Mouse (Mus musculus) limb, embryonic 15.5 days (tissue): ENCODE data around the gene Spata17. TPM values are rescaled to one million over a fixed set of nuclear protein-coding genes. Genes with fewer than 3 reads are reported as not detected.

Experiments
- ATAC-seq: fragments of 200-750 bp; cut with Nextera tagmentation; 2 replicates; pipeline ENCODE4 v1.8.0; 2017; ENCODE audit warnings: low read depth, moderate TSS enrichment; ENCODE audit not compliant: insufficient number of reproducible peaks, low FRiP score, low TSS enrichment
- H3K27ac ChIP-seq: fragments of 300-500 bp; sonication (generic); 2 replicates; pipeline ENCODE4 v1.5.1; 2015; ENCODE audit warnings: moderate library complexity, mild to moderate bottlenecking, inconsistent platforms
- H3K27me3 ChIP-seq: fragments of 300-500 bp; sonication (generic); 2 replicates; pipeline ENCODE4 v1.6.1; 2015; ENCODE audit warnings: inconsistent platforms
- H3K36me3 ChIP-seq: fragments of 300-500 bp; sonication (generic); 2 replicates; pipeline ENCODE4 v1.6.1; 2015; ENCODE audit warnings: inconsistent platforms
- H3K4me1 ChIP-seq: fragments of 300-500 bp; sonication (generic); 2 replicates; pipeline ENCODE4 v1.6.1; 2015; ENCODE audit warnings: inconsistent platforms
- H3K4me2 ChIP-seq: fragments of 300-500 bp; sonication (generic); 2 replicates; pipeline ENCODE4 v1.6.1; 2015; ENCODE audit warnings: mild to moderate bottlenecking, inconsistent platforms
- H3K4me3 ChIP-seq: fragments of 300-500 bp; sonication (generic); 2 replicates; pipeline ENCODE4 v1.5.1; 2015; ENCODE audit warnings: mild to moderate bottlenecking, inconsistent platforms
- H3K9ac ChIP-seq: fragments of 300-500 bp; sonication (generic); 2 replicates; pipeline ENCODE4 v1.6.1; 2015; ENCODE audit warnings: inconsistent platforms
- H3K9me3 ChIP-seq: fragments of 300-500 bp; sonication (generic); 2 replicates; pipeline ENCODE4 v1.6.1; 2016; ENCODE audit warnings: inconsistent platforms
- WGBS: fragments of 180-500 bp; shearing (Covaris S2); methylation state at CpG from one replicate; pipeline ENCODE4 v1.1.7; 2015; 5-methylcytosine and 5-hydroxymethylcytosine counted together
- polyA plus RNA-seq: library from polyadenylated mRNA; unstranded; fragments of >200 nt; fragmentation: Nextera tagmentation; extraction: Ambion mirVana; gene quantifications from 2 replicates; pipeline ENCODE4 v1.2.1, GENCODE M21; 2015

The Spata17 gene
- polyA plus RNA-seq, 1 experiment from 2014 or later: 0.23 TPM

GRCm38 (mm10) chr1:187059874-187060273, 155.4 kb downstream of the Spata17 start:
- H3K4me1 ChIP-seq: no peaks in the 10 kb centered on the region
- H3K4me2 ChIP-seq: no peak overlapping the region
- H3K27ac ChIP-seq: no peak overlapping the region
- H3K9me3 ChIP-seq: no peaks in the 10 kb centered on the region
- no peak overlapping the region for H3K4me3 ChIP-seq
- no peak overlapping the region for H3K9ac ChIP-seq
- no peaks in the 10 kb centered on the region for H3K36me3 ChIP-seq
- H3K27me3 ChIP-seq: no peaks in the 10 kb centered on the region
- ATAC-seq: no peak
- 87% methylated on average over 1 of the region's 1 CpGs for whole genome bisulfite sequencing

DNA sequence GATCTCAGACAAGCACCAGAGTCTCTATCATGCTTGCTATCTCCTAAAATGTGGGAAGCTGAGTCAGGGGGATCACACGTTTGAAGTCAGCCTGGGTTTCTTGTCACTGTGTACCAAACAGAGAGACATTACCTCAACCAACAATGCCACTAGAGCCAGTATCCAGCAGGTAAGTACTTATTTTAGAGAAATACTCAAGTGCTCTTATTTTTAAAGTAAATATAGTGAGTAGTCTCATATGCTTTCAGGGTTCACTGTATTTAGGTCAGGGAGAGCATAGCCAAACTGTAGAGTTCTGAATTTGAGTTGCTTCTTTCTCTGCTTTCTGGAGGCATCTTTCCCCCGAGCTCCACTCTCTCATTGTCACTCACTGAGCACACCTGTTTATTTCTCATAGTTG, 160.9 kb downstream of the Spata17 start:
- no peak overlapping the region for H3K4me3 ChIP-seq
- no peaks in the 10 kb centered on the region for H3K36me3 ChIP-seq
- no peaks in the 10 kb centered on the region for H3K9me3 ChIP-seq
- no peak for ATAC-seq
- no peaks in the 10 kb centered on the region; the same call in 1 of the 2 replicates for H3K4me1 ChIP-seq
- 86% methylated on average over 2 of the region's 2 CpGs for WGBS
- H3K27ac ChIP-seq: no peak overlapping the region
- H3K4me2 ChIP-seq: no peak overlapping the region
- no peak overlapping the region for H3K9ac ChIP-seq
- H3K27me3 ChIP-seq: no peaks in the 10 kb centered on the region

GRCm38 (mm10) chr1:187053862-187054261, 161.4 kb downstream of the Spata17 start:
- Histone ChIP-seq H3K27me3 (no peaks in the 10 kb centered on the region), H3K36me3 (no peaks in the 10 kb centered on the region), H3K4me3 (no peak overlapping the region), H3K4me1 (no peaks in the 10 kb centered on the region; the same call in 1 of the 2 replicates), H3K27ac (no peak overlapping the region), H3K4me2 (no peak overlapping the region), H3K9ac (no peak overlapping the region), H3K9me3 (no peaks in the 10 kb centered on the region)
- no peak for ATAC-seq
- 79% methylated on average over 3 of the region's 3 CpGs for WGBS

- no peaks in the 10 kb centered on the region; the same call in 1 of the 2 replicates for H3K4me1 ChIP-seq
- H3K27ac ChIP-seq: no peak overlapping the region
- H3K4me2 ChIP-seq: no peak overlapping the region
- H3K36me3 ChIP-seq: no peaks in the 10 kb centered on the region
- H3K9ac ChIP-seq: no peak overlapping the region
- ATAC-seq: no peak
- WGBS: 61% methylated on average over 5 of the region's 5 CpGs
- H3K4me3 ChIP-seq: no peak overlapping the region
- no peaks in the 10 kb centered on the region for H3K27me3 ChIP-seq
- H3K9me3 ChIP-seq: no peaks in the 10 kb centered on the region
Observed at GRCm38 (mm10) chr1:187052532-187052931, 162.7 kb downstream of the Spata17 start.

GRCm38 (mm10) chr1:187051296-187051695, 164.0 kb downstream of the Spata17 start:
- Histone ChIP-seq H3K4me2 (no peak overlapping the region), H3K9me3 (no peaks in the 10 kb centered on the region), H3K4me1 (no peaks in the 10 kb centered on the region; the same call in 1 of the 2 replicates), H3K27ac (no peak overlapping the region), H3K27me3 (no peaks in the 10 kb centered on the region), H3K9ac (no peak overlapping the region), H3K4me3 (no peak overlapping the region), H3K36me3 (no peaks in the 10 kb centered on the region)
- ATAC-seq: no peak
- 91% methylated on average over 8 of the region's 8 CpGs for WGBS

GRCm38 (mm10) chr1:187048681-187049288, 166.5 kb downstream of the Spata17 start:
- Histone ChIP-seq H3K36me3 (no peaks in the 10 kb centered on the region), H3K4me1 (no peaks in the 10 kb centered on the region; the same call in 1 of the 2 replicates), H3K9me3 (no peaks in the 10 kb centered on the region), H3K4me3 (no peak overlapping the region), H3K4me2 (no peak overlapping the region), H3K27ac (no peak overlapping the region), H3K9ac (no peak overlapping the region), H3K27me3 (no peaks in the 10 kb centered on the region)
- no peak for ATAC-seq
- 85% methylated on average over 9 of the region's 9 CpGs for WGBS

- 64% methylated on average over 6 of the region's 6 CpGs for WGBS
- no peak for ATAC-seq
- H3K4me2 ChIP-seq: no peak overlapping the region
Observed at GRCm38 (mm10) chr1:187044726-187045125, 170.5 kb downstream of the Spata17 start.

GRCm38 (mm10) chr1:187039801-187040200, 175.5 kb downstream of the Spata17 start:
- ATAC-seq: no peak
- Histone ChIP-seq H3K9ac (no peak overlapping the region), H3K4me2 (no peak overlapping the region), H3K4me3 (no peak overlapping the region), H3K9me3 (no peaks in the 10 kb centered on the region), H3K27ac (no peak overlapping the region), H3K36me3 (no peaks in the 10 kb centered on the region), H3K4me1 (no peaks in the 10 kb centered on the region), H3K27me3 (no peaks in the 10 kb centered on the region)
- 80% methylated on average over 4 of the region's 4 CpGs for WGBS

More at GRCm38 (mm10) chr1:187044726-187045125, 170.5 kb downstream of the Spata17 start:
- Histone ChIP-seq H3K27ac (no peak overlapping the region), H3K9me3 (no peaks in the 10 kb centered on the region), H3K9ac (no peak overlapping the region), H3K27me3 (no peaks in the 10 kb centered on the region), H3K36me3 (no peaks in the 10 kb centered on the region), H3K4me1 (no peaks in the 10 kb centered on the region), H3K4me3 (no peak overlapping the region)

- WGBS: 79% methylated on average over 4 of the region's 4 CpGs
- Histone ChIP-seq H3K27ac (no peak overlapping the region), H3K9ac (no peak overlapping the region), H3K4me3 (no peak overlapping the region), H3K9me3 (no peaks in the 10 kb centered on the region), H3K27me3 (no peaks in the 10 kb centered on the region), H3K4me1 (no peaks in the 10 kb centered on the region), H3K4me2 (no peak overlapping the region), H3K36me3 (no peaks in the 10 kb centered on the region)
- ATAC-seq: no peak
Observed at GRCm38 (mm10) chr1:187035785-187036184, 179.5 kb downstream of the Spata17 start.

DNA sequence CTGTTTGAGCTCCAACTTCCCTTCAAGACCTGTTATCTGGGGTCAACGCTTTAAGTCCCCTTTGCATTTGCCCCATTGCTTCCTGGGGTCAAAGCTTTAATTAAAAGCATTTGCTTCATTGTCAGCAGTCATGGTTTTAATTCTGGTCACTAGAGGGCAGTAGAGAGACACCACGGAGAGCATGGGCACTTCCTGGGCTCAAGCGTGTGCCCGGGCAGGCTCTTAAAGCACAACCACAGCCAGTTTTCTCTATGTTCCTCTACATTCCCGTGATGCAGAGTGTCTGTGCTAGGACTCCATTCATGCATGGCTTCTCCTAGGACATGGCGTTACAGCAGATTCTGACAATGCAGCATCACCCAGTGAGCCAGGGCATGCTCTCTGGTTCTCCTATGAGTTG, 183.5 kb downstream of the Spata17 start:
- Histone ChIP-seq H3K4me2 (no peak overlapping the region), H3K36me3 (no peaks in the 10 kb centered on the region), H3K4me1 (no peaks in the 10 kb centered on the region), H3K9me3 (no peaks in the 10 kb centered on the region), H3K4me3 (no peak overlapping the region), H3K27me3 (no peaks in the 10 kb centered on the region), H3K9ac (no peak overlapping the region), H3K27ac (no peak overlapping the region)
- 40% methylated on average over 6 of the region's 6 CpGs for WGBS
- ATAC-seq: no peak

DNA sequence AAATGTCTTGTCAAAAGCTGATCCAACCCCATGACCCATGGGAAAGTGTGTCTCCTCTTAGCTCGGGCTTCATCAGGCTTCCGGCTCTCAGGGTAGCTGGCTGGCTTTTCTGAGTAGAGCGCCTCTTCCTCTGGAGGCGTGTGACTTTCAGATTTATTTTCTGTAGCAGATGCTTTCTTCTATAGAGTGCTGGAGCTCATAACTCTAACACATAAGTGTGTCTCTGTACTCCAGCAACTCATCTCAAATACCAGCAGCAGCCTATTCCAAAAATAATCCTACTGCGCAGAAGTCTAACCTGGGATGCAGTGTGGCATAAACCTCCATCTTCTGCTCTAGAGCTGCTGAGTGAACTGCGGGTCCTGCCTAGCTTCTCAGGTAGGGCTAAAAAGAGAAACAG, 186.4 kb downstream of the Spata17 start:
- no peaks in the 10 kb centered on the region for H3K4me1 ChIP-seq
- WGBS: 84% methylated on average over 6 of the region's 6 CpGs
- no peak overlapping the region for H3K4me2 ChIP-seq
- no peaks in the 10 kb centered on the region for H3K27me3 ChIP-seq
- ATAC-seq: no peak
- no peaks in the 10 kb centered on the region for H3K36me3 ChIP-seq
- no peak overlapping the region for H3K27ac ChIP-seq
- H3K4me3 ChIP-seq: no peak overlapping the region
- no peaks in the 10 kb centered on the region for H3K9me3 ChIP-seq
- no peak overlapping the region for H3K9ac ChIP-seq

- no peak for ATAC-seq
- no peaks in the 10 kb centered on the region for H3K27me3 ChIP-seq
- no peak overlapping the region for H3K4me3 ChIP-seq
- H3K27ac ChIP-seq: no peak overlapping the region
- no peaks in the 10 kb centered on the region for H3K9me3 ChIP-seq
- H3K9ac ChIP-seq: no peak overlapping the region
- WGBS: 66% methylated on average over 7 of the region's 7 CpGs
- H3K4me2 ChIP-seq: no peak overlapping the region
- no peaks in the 10 kb centered on the region for H3K4me1 ChIP-seq
- H3K36me3 ChIP-seq: no peaks in the 10 kb centered on the region
Observed at GRCm38 (mm10) chr1:187020011-187020410, 195.3 kb downstream of the Spata17 start.

DNA sequence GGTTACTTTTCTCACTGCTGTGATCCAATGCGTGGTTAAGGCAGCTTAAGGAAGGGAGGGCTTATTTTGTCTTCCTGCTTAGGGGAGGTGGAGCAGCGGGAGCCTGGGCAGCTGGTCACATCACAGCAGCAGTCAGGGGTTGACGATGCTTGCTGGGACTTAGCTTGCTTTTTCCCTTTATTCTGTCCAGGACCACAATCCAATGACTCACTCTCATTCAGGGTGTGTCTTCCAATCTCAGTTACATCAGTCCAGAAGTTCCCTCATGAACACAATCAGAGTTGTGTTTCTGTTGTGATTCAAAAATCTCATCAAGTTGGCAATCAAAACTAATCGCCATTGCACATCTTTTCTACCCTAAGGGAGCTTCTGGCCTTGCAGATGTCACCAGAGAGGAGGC, 199.1 kb downstream of the Spata17 start:
- no peaks in the 10 kb centered on the region for H3K36me3 ChIP-seq
- H3K4me3 ChIP-seq: no peak overlapping the region
- no peaks in the 10 kb centered on the region for H3K9me3 ChIP-seq
- no peak overlapping the region for H3K27ac ChIP-seq
- H3K9ac ChIP-seq: no peak overlapping the region
- 68% methylated on average over 4 of the region's 4 CpGs for WGBS
- no peaks in the 10 kb centered on the region for H3K4me1 ChIP-seq
- no peak for ATAC-seq
- no peaks in the 10 kb centered on the region for H3K27me3 ChIP-seq
- no peak overlapping the region for H3K4me2 ChIP-seq
